Mouse (Mus musculus) adrenal gland, adult 8-10 months (tissue): ENCODE data around the gene Epha5. TPM values are rescaled to one million over a fixed set of nuclear protein-coding genes. Genes with fewer than 3 reads are reported as not detected.

ENCODE experiments used
- DNase-seq: peaks from one replicate; pipeline ENCODE4 v3.0.0; 2022
- total RNA-seq, 4 experiments: library from RNA; stranded (reverse); gene quantifications; 2 replicates each; pipeline ENCODE4 v1.2.4; 2022

The Epha5 gene
- total RNA-seq, 4 experiments from 2014 or later: 4.3 to 7.3 (median 5.6) TPM

DNA sequence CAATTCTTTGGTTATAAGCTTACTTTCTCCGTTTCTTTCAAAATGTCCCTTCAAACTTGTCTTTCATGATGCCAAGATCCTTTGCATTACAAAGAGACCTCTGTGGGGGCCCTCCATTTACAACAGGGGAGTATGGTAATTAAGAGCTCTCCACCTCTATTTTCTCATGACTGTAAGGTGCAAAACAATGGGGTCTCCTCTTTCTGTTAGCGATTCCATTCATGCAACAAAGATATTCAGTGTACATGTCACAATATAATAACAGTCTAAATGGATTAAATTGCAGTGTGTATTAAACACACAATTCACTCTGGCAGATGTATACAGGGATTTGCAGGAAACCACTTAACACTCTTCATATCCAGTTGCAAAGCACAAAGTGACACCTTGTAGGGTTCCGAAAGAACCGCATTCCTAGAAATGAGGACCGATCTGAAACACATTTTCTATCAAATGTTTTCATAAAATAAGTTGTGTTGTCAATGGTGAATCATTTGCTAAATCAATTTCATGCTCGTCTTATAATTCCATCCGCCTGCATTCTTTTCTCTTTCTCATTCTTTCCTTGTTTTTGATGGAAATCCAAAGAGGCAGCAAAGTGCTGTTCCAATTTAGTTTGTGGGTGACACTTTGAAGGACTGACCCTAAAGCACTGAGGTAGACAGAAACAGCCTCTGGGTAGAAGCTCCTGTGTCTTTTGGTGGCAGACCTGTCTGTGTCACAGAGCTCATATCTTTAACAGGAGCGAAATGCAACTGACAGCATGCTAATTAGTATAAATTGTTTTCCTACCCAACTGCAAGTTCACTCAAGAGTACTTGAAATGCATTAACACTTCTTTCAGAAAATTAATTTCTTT is 118.1 kb downstream of the Epha5 start:
- no peak for DNase-seq

DNA sequence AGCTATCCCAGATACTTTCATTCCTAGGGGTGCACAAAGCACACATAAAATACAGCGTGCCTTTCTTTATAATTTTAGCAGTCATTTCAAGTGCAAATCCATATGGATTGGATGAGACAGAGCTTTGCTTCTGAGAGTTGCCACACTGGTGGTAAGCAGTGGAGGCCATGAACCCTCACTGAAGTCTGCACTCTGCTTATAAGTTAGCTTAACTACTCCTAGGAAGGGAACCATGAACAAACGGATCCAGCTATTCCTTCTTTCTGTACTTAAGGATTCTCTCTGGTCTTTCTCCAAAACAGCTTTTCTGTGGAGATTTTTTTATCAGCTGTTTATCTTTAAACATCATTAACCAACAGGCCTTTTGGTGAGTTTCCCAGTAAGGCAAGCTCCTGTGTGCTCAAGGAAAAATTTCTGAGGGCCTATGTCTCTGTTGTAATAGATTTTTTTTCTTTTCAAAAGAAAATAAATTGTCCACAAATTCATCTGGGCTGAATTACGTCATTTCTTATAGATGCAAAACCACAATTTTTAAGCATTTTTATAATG is 127.7 kb downstream of the Epha5 start:
- DNase-seq: no peak

DNA sequence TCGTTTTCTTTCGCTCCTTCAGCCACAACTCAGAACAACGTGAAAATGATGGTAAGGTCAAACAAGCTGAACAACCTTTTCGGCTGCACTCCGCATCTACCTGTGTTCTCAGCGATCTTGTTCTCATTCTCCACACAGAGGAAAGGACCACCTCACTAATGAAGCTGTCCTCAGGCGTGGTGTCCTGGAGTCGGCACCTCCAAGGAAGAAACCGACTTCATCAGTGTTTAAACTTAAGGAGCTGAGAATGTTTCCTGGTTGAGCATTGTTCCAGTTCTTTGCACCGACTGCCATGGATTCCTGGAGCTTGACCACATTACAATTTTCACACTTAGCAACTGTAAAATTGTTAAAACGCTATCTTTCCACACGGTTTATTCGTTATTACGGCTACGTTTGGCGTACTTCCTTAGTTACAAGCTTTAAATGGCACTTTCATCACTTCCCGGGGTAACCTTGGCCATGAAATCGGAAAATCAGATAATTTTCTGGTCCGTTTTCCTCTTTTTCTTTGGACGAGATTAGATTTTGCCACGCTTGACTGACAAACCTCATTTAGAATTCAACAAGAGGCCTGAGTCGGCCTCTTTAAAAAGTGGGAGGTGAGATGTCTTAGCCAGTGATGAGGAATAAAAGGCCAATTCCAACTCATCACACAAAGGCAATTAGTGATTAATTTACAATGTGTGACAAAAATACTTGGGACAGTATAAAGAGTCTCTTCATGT is 135.7 kb downstream of the Epha5 start:
- DNase-seq: no peak

DNA sequence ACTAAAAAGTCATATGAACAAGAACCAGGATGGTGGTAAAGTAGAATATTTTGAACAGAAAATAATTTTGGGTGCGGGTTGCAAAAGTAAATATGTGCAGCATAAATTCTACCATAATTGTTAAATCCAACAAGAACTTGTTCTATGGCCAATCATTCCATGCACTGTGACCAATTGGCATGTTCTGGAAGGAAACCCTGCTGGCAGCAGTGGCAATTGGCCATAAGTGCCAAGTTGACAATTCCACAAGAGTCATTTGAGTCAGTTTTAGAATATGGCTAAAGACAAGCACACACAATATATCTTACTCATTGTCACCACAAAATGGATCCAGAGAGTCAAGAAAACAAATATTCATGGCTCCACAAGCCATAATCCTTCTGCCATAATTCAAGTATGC is 140.2 kb downstream of the Epha5 start:
- DNase-seq: no peak

DNA sequence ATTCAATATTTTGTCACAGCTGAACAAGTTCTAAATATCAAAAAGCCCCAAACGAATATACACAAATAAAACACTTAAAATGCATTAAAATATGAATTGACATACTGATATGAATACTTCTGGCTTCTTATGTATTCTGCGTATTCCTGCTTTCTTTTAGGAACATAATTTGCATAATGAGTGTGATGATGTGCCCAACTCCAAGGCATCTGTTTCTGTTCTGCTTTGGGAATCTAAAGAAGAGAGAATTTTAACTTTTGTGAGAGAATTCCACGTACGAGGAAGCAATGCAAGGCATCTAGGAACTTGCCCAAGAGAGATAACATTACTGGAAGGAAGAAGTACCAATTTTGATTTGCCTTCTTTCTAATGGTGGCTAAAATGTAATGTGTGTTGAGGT is 151.8 kb downstream of the Epha5 start:
- no peak for DNase-seq

DNA sequence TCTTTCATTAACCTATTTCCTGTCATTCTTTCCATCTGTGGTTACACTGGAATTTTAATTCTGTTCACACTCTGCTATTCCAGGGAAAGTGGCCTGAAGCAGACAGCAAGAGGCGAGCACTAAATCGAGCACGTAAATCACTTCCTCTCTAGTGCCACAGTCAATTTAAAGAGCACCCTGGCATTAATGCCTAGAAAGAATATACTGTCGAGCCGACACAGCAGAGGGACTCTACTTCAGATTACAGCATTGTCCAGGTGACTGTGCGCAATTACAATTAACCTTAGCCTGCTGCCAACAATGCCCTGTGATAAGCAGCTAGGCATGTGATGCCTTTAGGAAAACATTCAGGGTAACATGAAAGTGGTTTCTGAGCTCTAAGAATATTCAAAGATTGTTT is 153.2 kb downstream of the Epha5 start:
- DNase-seq: no peak

DNA sequence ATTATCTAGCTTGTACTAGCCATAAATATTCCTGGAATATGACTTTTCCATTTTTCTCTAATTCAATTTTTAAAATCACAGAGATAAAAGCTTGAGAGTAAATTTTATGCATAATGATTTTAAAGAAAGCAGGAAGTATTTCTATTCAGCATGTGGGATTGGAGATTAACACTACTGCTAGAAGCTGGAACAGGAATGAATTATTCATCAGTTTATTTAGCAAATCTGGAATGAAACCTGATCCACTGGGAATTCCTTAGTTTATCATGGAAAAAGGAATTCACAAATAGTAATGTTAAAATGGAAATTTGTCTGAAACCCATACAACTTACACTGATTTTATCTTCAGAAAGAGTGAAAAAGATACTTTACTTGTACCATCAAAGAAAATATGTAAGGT is 187.2 kb downstream of the Epha5 start:
- DNase-seq: no peak

DNA sequence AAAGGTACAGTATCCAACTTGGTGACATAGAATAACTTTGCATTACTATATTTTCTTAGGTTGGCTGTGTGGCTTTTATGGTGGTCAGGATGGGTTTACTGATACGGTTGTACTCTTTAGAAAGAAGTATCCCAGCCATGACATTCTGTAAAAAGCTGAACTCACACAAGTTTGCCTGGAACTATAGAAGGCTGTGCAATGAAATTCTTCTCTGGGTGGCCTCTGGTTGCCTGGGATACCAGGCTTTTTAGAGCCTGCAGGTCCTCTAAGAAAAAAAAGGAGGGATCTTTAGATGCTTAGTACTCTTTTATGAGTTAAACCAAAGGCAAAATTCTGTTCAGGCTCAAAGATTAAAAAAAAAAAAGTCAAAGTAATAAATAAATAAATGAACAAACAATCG is 208.6 kb downstream of the Epha5 start:
- DNase-seq: no peak

DNA sequence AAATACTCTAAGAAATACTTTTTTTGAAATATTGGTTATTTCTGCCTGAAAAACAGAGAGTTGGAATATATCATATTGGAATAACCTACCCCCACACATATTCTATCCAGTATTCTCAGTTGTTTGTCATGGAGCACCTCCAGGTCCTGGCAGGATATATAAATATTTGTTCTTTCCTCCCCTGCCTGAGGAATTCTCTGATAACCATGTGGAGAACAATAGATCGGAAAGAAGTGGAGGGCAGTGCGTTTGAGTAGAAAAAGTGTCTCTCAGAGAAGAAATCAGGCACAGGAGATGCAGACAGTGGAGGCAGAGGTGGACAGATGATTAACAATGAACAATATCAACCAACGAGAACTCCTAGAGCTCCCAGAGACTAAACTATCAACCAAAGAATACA is 223.8 kb downstream of the Epha5 start:
- DNase-seq: no peak

DNA sequence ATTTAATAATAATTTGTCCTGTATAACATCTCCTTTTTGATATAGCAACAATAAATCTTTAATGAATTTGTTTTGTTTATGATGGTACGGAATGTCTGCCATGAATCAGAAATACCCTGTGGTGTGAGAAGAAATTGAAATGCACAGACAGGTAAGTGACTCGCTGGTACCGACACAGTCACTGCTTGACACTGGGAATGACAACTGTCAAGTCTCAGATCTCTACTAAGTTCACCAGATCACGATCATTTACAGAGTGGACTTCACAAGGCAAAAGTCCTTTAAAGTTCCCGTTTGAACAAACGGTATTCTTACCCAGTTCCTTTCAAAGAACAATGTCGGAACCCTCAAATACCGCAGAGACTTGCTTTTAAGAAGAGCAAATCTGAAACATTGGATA is 233.0 kb downstream of the Epha5 start:
- no peak for DNase-seq

DNA sequence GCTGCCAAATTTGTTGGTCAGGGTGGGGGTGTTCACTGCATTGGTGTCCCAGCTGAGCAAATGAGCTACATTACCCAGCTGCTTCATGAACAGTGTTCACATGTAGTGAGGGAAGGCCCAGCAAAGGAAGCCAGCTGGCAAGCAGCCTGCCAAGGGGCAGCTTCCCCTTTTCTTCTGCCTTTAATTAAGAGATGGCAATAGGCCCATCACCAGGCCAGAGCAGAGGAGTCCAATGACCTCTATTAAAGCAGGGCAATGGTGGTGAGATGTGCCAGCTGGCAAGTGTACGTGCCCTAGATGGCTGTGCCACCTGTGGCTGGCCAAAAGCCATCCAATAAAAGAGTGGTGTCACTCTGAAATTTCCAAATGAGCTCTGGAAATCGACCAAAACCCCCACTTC is 264.1 kb downstream of the Epha5 start:
- no peak for DNase-seq

DNA sequence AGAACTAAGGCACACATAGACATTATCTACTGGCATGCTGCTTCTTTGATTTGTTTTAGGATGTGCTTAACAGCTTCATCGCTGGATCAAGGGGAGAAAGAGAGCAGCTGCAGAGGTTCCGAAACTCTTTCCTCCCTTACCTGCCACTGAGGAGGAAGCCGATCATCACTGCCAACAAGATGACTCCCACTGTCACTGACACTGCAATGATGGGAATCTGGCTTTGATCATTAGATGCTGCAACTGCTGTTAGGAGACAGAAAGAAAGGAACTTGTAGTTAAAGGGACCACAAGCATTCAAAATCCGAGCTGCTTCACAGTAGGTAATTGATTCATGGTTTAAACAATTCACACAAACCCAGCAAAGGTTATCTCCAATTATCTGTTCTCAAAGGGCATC is 275.0 kb downstream of the Epha5 start:
- DNase-seq: no peak

DNA sequence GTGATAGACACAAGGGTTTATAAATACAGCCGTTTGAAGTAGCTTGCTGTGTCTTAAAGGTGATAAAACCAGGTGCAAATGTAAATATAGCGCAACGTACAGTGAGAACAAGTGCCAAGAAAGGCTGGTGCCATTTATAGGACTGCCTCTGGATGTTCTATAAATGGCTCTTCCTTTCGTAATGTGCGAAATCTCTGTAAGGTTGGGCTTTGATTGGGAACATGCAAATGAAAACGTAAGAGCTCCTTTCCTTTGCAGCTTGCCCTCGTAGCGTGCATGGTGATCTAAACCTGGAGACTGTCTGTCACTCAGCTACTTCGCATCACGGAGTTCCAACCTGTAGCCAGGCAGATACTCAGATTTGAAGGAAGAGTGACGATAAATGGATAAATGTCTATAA is 321.2 kb downstream of the Epha5 start:
- no peak for DNase-seq

DNA sequence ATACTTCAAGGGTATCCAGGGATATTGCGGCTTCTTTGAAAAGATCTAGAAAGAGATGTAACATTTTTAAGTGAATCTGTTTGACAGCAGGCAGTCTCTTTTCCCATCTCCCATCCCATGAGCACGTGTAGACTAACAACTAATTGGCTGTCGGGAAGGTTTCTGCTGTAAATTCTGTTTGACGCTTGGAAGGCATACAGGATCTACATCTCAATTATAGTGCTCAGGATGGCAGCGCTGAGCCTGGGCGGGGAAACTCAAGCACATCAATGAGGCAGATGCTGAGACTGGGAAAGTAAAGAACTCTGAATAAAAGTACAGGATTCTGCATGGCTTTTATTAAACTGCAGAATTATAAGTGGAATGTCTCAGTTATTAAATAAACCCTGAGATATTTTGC is 335.9 kb downstream of the Epha5 start:
- no peak for DNase-seq

DNA sequence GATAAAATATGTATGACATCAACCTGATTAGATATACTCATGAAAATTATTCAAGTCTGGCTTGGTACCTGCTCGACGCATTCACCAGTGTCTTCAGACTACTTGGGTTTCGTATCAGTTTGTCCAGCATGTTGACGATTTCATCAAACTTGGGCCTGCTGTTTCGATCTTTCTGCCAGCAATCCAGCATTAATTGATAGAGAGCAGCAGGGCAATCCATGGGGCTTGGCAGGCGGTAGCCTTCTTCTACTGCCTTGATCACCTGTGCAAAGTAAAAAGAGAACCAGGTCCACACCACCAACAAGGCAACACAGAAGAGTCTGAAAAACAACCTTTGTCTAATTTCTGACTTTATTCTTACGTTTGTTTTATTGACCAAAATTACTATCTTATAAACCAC is 346.2 kb downstream of the Epha5 start:
- no peak for DNase-seq

DNA sequence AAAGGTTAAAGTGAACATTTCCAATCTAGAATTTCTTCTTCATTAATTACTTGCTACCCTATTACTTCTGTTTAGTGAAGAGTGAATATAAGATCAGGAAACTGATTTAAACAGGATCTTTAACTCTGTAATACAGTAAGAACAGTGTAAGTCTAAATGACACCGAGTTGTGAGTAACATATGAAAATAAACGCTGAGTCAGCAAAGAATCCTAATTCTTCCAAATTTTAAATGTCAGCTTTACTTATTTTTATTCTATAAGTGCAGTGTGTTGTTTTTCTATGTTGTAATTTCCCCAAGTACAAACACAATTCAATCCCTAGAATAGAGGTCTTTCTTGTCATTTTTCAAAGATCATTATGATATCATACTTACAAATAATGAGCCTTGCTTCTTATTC is 363.3 kb downstream of the Epha5 start:
- DNase-seq: no peak

DNA sequence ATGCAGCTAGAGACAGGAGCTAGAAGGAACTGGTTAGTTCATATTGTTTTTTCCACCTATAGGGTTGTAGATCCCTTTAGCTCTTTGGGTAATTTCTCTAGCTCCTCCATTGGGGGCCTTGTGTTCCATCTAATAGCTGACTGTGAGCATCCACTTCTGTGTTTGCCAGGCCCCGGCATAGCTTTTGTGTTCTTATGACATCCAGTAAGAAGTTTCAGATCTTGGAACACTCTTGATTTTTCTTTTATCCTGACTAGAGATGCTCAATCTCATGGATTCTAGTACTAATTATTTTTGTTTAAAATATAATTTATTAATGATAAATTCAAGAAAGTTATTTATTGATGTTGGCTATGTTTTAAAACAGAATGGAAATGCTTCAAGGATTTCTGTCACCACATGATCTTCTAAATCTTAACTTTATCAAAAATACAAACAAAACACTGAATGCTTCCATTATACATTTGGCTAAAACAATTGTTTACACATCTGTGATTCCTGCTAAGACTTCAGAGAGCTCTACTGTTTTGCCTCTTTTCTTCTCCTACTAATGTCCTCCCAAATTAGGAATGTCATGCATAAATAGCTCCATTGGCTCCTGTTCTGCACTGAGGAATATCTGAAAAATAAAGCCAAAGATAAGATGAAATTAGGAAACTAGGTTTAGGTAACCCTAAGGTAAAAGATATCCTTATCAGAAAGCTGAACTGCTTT is 379.8 kb downstream of the Epha5 start:
- no peak for DNase-seq
